Mouse (Mus musculus): ENCODE data around the gene Strip2.

DNA sequence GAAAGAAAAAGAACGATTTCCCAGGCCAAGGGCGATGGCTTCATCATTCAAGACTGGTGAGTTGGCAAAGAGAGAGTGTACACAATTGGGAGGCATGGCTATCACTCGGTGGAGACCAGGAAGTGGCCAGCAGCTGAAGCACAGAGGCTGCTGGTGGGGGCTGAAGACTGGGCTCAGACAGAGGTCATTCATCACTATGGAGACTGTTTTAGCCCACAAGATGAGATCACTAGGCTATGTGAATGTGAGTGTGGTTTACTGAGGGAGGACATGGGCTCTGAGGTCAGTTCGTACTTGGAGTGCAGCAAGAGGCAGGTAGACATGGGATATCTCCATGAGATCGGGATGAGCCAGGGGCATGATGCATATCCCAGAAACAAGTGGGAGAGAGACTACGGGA, 63.6 kb downstream of the Strip2 start:
- TF ChIP-seq CTCF (conservative IDR thresholded peaks at IDR 0.05; ENCODE audit: low read length) (no peak), NANOG (IDR thresholded peaks at IDR 0.05; ENCODE audit: borderline replicate concordance, low read length) (no peak), POU5F1 (IDR thresholded peaks at IDR 0.05; ENCODE audit: borderline replicate concordance, low read length) (no peak)
